Mouse (Mus musculus) kidney, embryonic 16.5 days (tissue): ENCODE data around the gene Tbx4. TPM values are rescaled to one million over a fixed set of nuclear protein-coding genes. Genes with fewer than 3 reads are reported as not detected.

Source experiments
- ATAC-seq: fragments of 200-750 bp; cut with Nextera tagmentation; 2 replicates; pipeline ENCODE4 v1.8.0; 2017; ENCODE audit warnings: moderate TSS enrichment; ENCODE audit not compliant: low FRiP score, low TSS enrichment
- H3K27ac ChIP-seq: fragments of 300-500 bp; sonication (generic); 2 replicates; pipeline ENCODE4 v1.5.1; 2014; ENCODE audit warnings: low read length
- H3K27me3 ChIP-seq: fragments of 300-500 bp; sonication (generic); 2 replicates; pipeline ENCODE4 v1.6.1; 2014; ENCODE audit warnings: low read length, control low read depth, mixed read lengths; ENCODE audit not compliant: insufficient read depth
- H3K36me3 ChIP-seq: fragments of 300-500 bp; sonication (generic); 2 replicates; pipeline ENCODE4 v1.6.1; 2014; ENCODE audit warnings: low read length, control low read depth, mixed read lengths; ENCODE audit not compliant: insufficient read depth
- H3K4me1 ChIP-seq: fragments of 300-500 bp; sonication (generic); 2 replicates; pipeline ENCODE4 v1.6.1; 2014; ENCODE audit warnings: low read length, control low read depth, mixed read lengths; ENCODE audit not compliant: insufficient read depth
- H3K4me2 ChIP-seq: fragments of 300-500 bp; sonication (generic); replicated peaks from 2 replicates; pipeline ENCODE4 v1.6.1; 2014; ENCODE audit warnings: low read depth, low read length
- H3K4me3 ChIP-seq: fragments of 300-500 bp; sonication (generic); 2 replicates; pipeline ENCODE4 v1.5.1; 2014; ENCODE audit warnings: mild to moderate bottlenecking, low read length
- H3K9ac ChIP-seq: fragments of 300-500 bp; sonication (generic); replicated peaks from 2 replicates; pipeline ENCODE4 v1.6.1; 2014; ENCODE audit warnings: low read length
- H3K9me3 ChIP-seq: fragments of 300-500 bp; sonication (generic); 2 replicates; pipeline ENCODE4 v1.6.1; 2016; ENCODE audit warnings: low read length, control low read depth
- WGBS: fragments of 180-500 bp; shearing (Covaris S2); extraction: QIAGEN DNeasy Blood & Tissue Kit; methylation state at CpG from one replicate; pipeline ENCODE4 v1.1.7; 2014; 5-methylcytosine and 5-hydroxymethylcytosine counted together
- polyA plus RNA-seq: library from polyadenylated mRNA; unstranded; fragments of >200 nt; fragmentation: Nextera tagmentation; extraction: Ambion mirVana; gene quantifications from 2 replicates; pipeline ENCODE4 v1.2.1, GENCODE M21; 2015

The Tbx4 gene
- polyA plus RNA-seq, 1 experiment from 2014 or later, result 1.7 TPM

GRCm38 (mm10) chr11:85841211-85841681 is 45.0 kb upstream of the Tbx4 start:
- H3K4me3 ChIP-seq, result peak overlapping the region; percentile 74
- ATAC-seq, result no peak
- peaks cover 58% of the 10 kb centered on the region for H3K4me1 ChIP-seq
- H3K9ac ChIP-seq, result peak overlapping the region; percentile 94
- peaks cover 51% of the 10 kb centered on the region for H3K27me3 ChIP-seq
- WGBS, result 18% methylated on average over 8 of the region's 8 CpGs
- H3K9me3 ChIP-seq, result no peaks in the 10 kb centered on the region
- H3K27ac ChIP-seq, result peak overlapping the region; percentile 94
- peaks cover 6% of the 10 kb centered on the region; the same call in 1 of the 2 replicates for H3K36me3 ChIP-seq
- H3K4me2 ChIP-seq, result peak overlapping the region; percentile 79

DNA sequence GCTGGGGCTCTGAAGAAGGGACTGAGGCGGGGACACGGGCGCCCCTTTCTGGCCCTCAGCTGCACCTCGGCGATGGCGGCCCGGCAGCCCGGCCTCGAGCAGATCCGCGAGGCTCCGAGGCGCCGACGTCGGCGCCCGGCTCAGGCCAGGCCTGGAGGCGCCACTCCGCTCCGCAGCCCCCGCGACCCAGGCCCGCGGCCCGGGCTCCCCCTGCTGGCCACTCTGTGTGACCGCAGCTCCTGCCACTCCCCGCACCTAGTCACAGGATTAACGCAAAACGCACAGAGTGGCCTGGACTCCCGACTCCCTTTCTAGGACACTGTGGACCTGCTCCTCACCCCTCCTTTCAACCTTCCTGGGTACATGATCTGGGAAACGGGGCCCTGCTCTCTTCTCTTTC is 44.2 kb upstream of the Tbx4 start:
- H3K9ac ChIP-seq, result peak overlapping the region; percentile 94
- peaks cover 64% of the 10 kb centered on the region for H3K4me1 ChIP-seq
- H3K9me3 ChIP-seq, result no peaks in the 10 kb centered on the region
- H3K27ac ChIP-seq, result peak overlapping the region; percentile 75
- H3K36me3 ChIP-seq, result peaks cover 5% of the 10 kb centered on the region; the same call in 1 of the 2 replicates
- peaks cover 43% of the 10 kb centered on the region for H3K27me3 ChIP-seq
- WGBS, result 0% methylated on average over 32 of the region's 32 CpGs
- peak overlapping the region; percentile 74 for H3K4me3 ChIP-seq
- H3K4me2 ChIP-seq, result peak overlapping the region; percentile 79
- peak; percentile 46 for ATAC-seq

- H3K9me3 ChIP-seq, result no peaks in the 10 kb centered on the region
- peak overlapping the region; percentile 75 for H3K27ac ChIP-seq
- peaks cover 62% of the 10 kb centered on the region for H3K4me1 ChIP-seq
- H3K4me2 ChIP-seq, result peak overlapping the region; percentile 79
- H3K36me3 ChIP-seq, result no peaks in the 10 kb centered on the region
- peak overlapping the region; percentile 63 for H3K4me3 ChIP-seq
- H3K9ac ChIP-seq, result peak overlapping the region; percentile 76
- H3K27me3 ChIP-seq, result peaks cover 38% of the 10 kb centered on the region
- WGBS, result 10% methylated on average over 24 of the region's 24 CpGs
- no peak for ATAC-seq
Observed at GRCm38 (mm10) chr11:85842596-85843346, 43.5 kb upstream of the Tbx4 start.

DNA sequence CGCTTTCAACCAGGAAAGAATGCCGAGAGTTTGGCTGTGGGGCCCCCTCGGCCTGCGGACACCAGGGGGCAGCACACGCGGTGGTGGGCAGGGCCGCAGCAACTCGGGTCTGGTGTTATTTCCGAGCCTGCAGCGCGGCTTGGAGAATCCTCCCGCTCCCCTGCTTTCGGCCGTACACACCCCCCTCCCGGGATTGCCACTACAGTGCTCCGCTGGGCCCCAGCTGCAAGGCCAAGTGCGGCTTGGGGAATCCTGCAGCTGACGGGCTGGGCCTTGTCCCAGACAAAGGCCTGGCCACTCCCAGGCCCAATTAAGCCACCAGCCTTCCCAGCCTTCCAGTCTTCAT is 42.9 kb upstream of the Tbx4 start:
- Histone ChIP-seq H3K4me2 (peak overlapping the region; percentile 79), H3K36me3 (no peaks in the 10 kb centered on the region), H3K4me1 (peaks cover 59% of the 10 kb centered on the region), H3K9ac (peak overlapping the region; percentile 76), H3K27me3 (peaks cover 33% of the 10 kb centered on the region), H3K9me3 (no peaks in the 10 kb centered on the region), H3K27ac (peak overlapping the region; percentile 75), H3K4me3 (peak overlapping the region; percentile 63)
- under 1% methylated on average over 18 of the region's 18 CpGs for WGBS
- peak; percentile 35 for ATAC-seq

- peak; percentile 58 for ATAC-seq
- peak overlapping the region; percentile 79 for H3K4me2 ChIP-seq
- under 1% methylated on average over 54 of the region's 54 CpGs for WGBS
- H3K36me3 ChIP-seq, result no peaks in the 10 kb centered on the region
- no peaks in the 10 kb centered on the region for H3K9me3 ChIP-seq
- H3K4me1 ChIP-seq, result peaks cover 58% of the 10 kb centered on the region
- H3K27me3 ChIP-seq, result peaks cover 25% of the 10 kb centered on the region
- peak overlapping the region; percentile 76 for H3K9ac ChIP-seq
- H3K27ac ChIP-seq, result peak overlapping the region; percentile 75
- peak overlapping the region; percentile 63 for H3K4me3 ChIP-seq
Observed at GRCm38 (mm10) chr11:85844144-85844965, 41.9 kb upstream of the Tbx4 start.

DNA sequence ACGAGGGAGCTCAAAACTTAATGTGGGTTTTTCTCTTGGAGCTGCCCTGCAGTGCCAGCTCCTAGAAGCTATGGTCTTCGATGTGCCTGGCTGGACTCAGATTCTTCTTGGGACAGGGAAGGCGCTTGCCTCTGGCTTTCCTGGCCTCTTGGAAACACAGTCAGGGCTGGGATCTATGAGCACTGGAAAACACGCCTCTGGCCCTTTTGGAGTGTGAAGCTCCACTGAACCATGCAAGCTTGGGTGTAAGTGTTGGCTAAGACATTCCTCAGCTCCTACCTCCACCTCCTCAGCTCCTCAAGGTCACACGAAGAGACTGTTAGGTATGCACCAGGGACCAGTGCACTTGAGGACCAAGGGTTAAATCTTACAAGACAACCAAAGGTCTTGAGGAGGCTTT is 41.3 kb upstream of the Tbx4 start:
- Histone ChIP-seq H3K36me3 (no peaks in the 10 kb centered on the region), H3K4me1 (peaks cover 52% of the 10 kb centered on the region), H3K9me3 (no peaks in the 10 kb centered on the region), H3K4me2 (peak overlapping the region; percentile 79), H3K9ac (peak overlapping the region; percentile 76), H3K4me3 (peak overlapping the region; percentile 63), H3K27me3 (peaks cover 18% of the 10 kb centered on the region), H3K27ac (peak overlapping the region; percentile 75)
- no peak for ATAC-seq
- WGBS, result 23% methylated on average over 5 of the region's 5 CpGs

GRCm38 (mm10) chr11:85845921-85846320 is 40.3 kb upstream of the Tbx4 start:
- ATAC-seq, result no peak
- H3K27ac ChIP-seq, result peak overlapping the region; percentile 75
- 29% methylated on average over 5 of the region's 5 CpGs for WGBS
- H3K4me2 ChIP-seq, result no peak overlapping the region
- H3K4me1 ChIP-seq, result peaks cover 46% of the 10 kb centered on the region
- H3K9me3 ChIP-seq, result no peaks in the 10 kb centered on the region
- H3K9ac ChIP-seq, result no peak overlapping the region
- no peaks in the 10 kb centered on the region for H3K36me3 ChIP-seq
- H3K27me3 ChIP-seq, result peaks cover 9% of the 10 kb centered on the region; the same call in 1 of the 2 replicates
- no peak overlapping the region for H3K4me3 ChIP-seq

DNA sequence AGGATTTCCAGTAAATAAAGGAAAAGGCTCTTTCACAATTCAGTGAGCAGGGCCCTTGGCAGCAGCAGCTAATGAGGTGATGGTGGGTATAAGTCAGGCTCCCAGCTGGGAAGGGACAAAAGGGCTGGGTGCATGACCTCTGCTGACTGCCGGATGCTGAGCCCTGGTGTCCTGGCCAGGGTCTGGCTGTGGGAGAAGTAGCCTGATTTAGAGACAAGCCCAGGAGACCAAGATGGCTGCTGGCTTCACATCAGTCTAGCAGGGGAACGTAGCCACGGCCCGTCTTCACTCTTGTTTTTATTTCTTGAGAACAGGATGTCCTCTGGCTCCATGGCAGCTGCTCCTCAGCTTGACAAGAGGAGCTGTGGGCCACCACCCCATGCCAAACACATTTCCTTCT is 39.7 kb upstream of the Tbx4 start:
- WGBS, result 47% methylated on average over 4 of the region's 4 CpGs
- Histone ChIP-seq H3K27ac (peak overlapping the region; percentile 75), H3K9me3 (no peaks in the 10 kb centered on the region), H3K27me3 (0 out of 2 replicates have a peak, but pooled peaks cover 5% of the 10 kb centered on the region), H3K9ac (no peak overlapping the region), H3K4me3 (no peak overlapping the region), H3K4me2 (no peak overlapping the region), H3K4me1 (peaks cover 41% of the 10 kb centered on the region), H3K36me3 (no peaks in the 10 kb centered on the region)
- ATAC-seq, result no peak

DNA sequence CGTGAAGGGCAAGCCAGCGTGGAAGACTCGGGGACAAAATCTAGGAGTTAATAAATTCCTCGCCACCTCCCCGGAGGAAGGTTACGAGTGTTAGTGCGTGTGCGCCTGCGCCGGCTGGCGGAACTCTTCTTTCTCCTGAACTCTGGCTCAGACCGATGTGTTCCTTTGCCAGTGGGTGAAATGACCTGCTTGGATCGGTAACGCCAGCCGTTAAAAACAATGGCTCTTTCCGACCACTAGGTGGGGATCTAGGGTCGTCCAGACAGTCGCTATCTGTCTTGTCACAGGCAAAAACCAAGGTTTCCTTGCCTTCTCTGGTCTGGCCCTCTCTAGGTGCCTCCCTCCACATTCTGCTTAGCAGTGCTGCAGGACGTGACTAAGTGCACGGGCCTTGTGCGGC is 37.2 kb upstream of the Tbx4 start:
- Histone ChIP-seq H3K27ac (no peak overlapping the region), H3K4me1 (peaks cover 21% of the 10 kb centered on the region), H3K4me3 (peak overlapping the region; percentile 34), H3K4me2 (peak overlapping the region; percentile 47), H3K36me3 (no peaks in the 10 kb centered on the region), H3K9me3 (no peaks in the 10 kb centered on the region), H3K9ac (peak overlapping the region; percentile 51), H3K27me3 (no peaks in the 10 kb centered on the region)
- 2% methylated on average over 21 of the region's 21 CpGs for WGBS
- ATAC-seq, result peak; percentile 43; the same call in 1 of the 2 replicates
